ENCODE assay signal across 14 mouse cellular contexts in genomic region chr1:34478891-34479655, GRCm38 (mm10). TPM values are rescaled to one million over a fixed set of nuclear protein-coding genes. Genes with fewer than 3 reads are reported as not detected.
DNase-seq lines count a peak whose midpoint lies in the region; ATAC-seq and TF ChIP-seq lines count a peak whose summit lies in the region.
"Had no signal": no experiment of that assay in that cellular context is flagged by ENCODE, and none has a peak within 500 bp of the region (broad histone marks: within the 10 kb centered on the region; RNA-seq: fewer than 3 reads in every experiment).

No protein-coding gene starts in this region.

- WGBS in heart, embryonic 14.5 days = 14% methylated on average over 11 of the region's 11 CpGs
- 40% methylated on average over 11 of the region's 11 CpGs for WGBS in stomach, embryonic 16.5 days
- 38% methylated on average over 11 of the region's 11 CpGs for WGBS in stomach, postnatal 0 days
- WGBS in limb, embryonic 12.5 days = 23% methylated on average over 11 of the region's 11 CpGs
- WGBS in small intestine, adult 2 months = 39% methylated on average over 11 of the region's 11 CpGs

- no peaks in the 10 kb centered on the region for H3K9me3 ChIP-seq in heart, embryonic 14.5 days (ENCODE audit: control insufficient read depth, low read length)
- H3K9me3 ChIP-seq in stomach, embryonic 16.5 days (replicated peaks; ENCODE audit: control insufficient read depth, low read length) = no peaks in the 10 kb centered on the region
- no peaks in the 10 kb centered on the region for H3K9me3 ChIP-seq in stomach, postnatal 0 days (ENCODE audit: control insufficient read depth, low read length)
- H3K9me3 ChIP-seq in limb, embryonic 12.5 days = no peaks in the 10 kb centered on the region
- H3K9me3 ChIP-seq: forebrain, embryonic 13.5 days had no signal

- no peak for TF ChIP-seq POLR2A in small intestine, adult 2 months (IDR thresholded peaks at IDR 0.05; ENCODE audit: low read depth, low read length)

- no peak for TF ChIP-seq CTCF in stomach, postnatal 0 days (IDR thresholded peaks at IDR 0.05; ENCODE audit: low read depth)
- no peak for TF ChIP-seq CTCF in small intestine, adult 2 months (IDR thresholded peaks at IDR 0.05; ENCODE audit: extremely low read depth, insufficient read length, insufficient replicate concordance, low read depth, low read length)

- peak; percentile 77 for ATAC-seq in heart, embryonic 14.5 days (ENCODE audit: insufficient number of reproducible peaks, insufficient read depth, low FRiP score, low read depth)
- ATAC-seq in stomach, embryonic 16.5 days (ENCODE audit: insufficient read depth, low FRiP score) = peak; percentile 29; the same call in 1 of the 2 replicates
- ATAC-seq in stomach, postnatal 0 days (ENCODE audit: low FRiP score, low TSS enrichment) = no peak
- ATAC-seq in limb, embryonic 12.5 days (ENCODE audit: insufficient number of reproducible peaks, insufficient read depth, low FRiP score, low TSS enrichment, low read depth) = no peak; the same call in 1 of the 2 replicates
- ATAC-seq: forebrain, embryonic 13.5 days had no signal

- peak overlapping the region; percentile 58 for H3K4me2 ChIP-seq in heart, embryonic 14.5 days (ENCODE audit: low read length)
- no peak overlapping the region for H3K4me2 ChIP-seq in stomach, embryonic 16.5 days (ENCODE audit: low read depth, low read length)
- H3K4me2 ChIP-seq in stomach, postnatal 0 days (replicated peaks; ENCODE audit: low read depth) = no peak overlapping the region
- peak overlapping the region; percentile 32 for H3K4me2 ChIP-seq in limb, embryonic 12.5 days
- H3K4me2 ChIP-seq: forebrain, embryonic 13.5 days had no signal

- no peak for TF ChIP-seq EP300 in stomach, postnatal 0 days (optimal IDR thresholded peaks at IDR 0.05)

- H3K27me3 ChIP-seq in heart, embryonic 14.5 days (ENCODE audit: control insufficient read depth, insufficient read depth, low read length) = no peaks in the 10 kb centered on the region
- H3K27me3 ChIP-seq in stomach, embryonic 16.5 days (ENCODE audit: control insufficient read depth, insufficient read depth, low read length) = no peaks in the 10 kb centered on the region
- no peaks in the 10 kb centered on the region for H3K27me3 ChIP-seq in stomach, postnatal 0 days (ENCODE audit: control insufficient read depth, insufficient read depth, low read length)
- 0 out of 2 replicates have a peak, but pooled peaks cover 3% of the 10 kb centered on the region for H3K27me3 ChIP-seq in limb, embryonic 12.5 days
- H3K27me3 ChIP-seq in small intestine, adult 2 months (ENCODE audit: control insufficient read depth, insufficient read depth, low read length) = no peaks in the 10 kb centered on the region

- no peak overlapping the region for H3K4me3 ChIP-seq in heart, embryonic 14.5 days (ENCODE audit: control insufficient read depth in 1 of 2, insufficient read depth in 1 of 2, low read depth in 1 of 2, low read length in 2 of 2)
- H3K4me3 ChIP-seq in stomach, embryonic 16.5 days (replicated peaks; ENCODE audit: low read length) = no peak overlapping the region
- H3K4me3 ChIP-seq in stomach, postnatal 0 days (ENCODE audit: low read depth, low read length) = no peak overlapping the region
- no peak overlapping the region for H3K4me3 ChIP-seq in limb, embryonic 12.5 days (replicated peaks)
- no peak overlapping the region for H3K4me3 ChIP-seq in small intestine, adult 2 months (ENCODE audit: low read depth, low read length)
- H3K4me3 ChIP-seq: forebrain, embryonic 13.5 days had no signal

- H3K27ac ChIP-seq in heart, embryonic 14.5 days (replicated peaks in 1 of 2; ENCODE audit: control insufficient read depth in 1 of 2, insufficient read depth in 1 of 2, low read depth in 2 of 2, low read length in 2 of 2) = peak overlapping the region; percentile 72 to 83
- H3K27ac ChIP-seq in stomach, embryonic 16.5 days (ENCODE audit: low read length) = no peak overlapping the region
- H3K27ac ChIP-seq in stomach, postnatal 0 days (replicated peaks) = no peak overlapping the region
- 0 out of 2 replicates have a peak overlapping the region, but pooled peaks have one; percentile 17 for H3K27ac ChIP-seq in limb, embryonic 12.5 days
- H3K27ac ChIP-seq in small intestine, adult 2 months (ENCODE audit: insufficient read depth, low read depth, low read length) = peak overlapping the region; percentile 56; the same call in 1 of the 2 replicates
- H3K27ac ChIP-seq: forebrain, embryonic 13.5 days had no signal

- H3K4me1 ChIP-seq in heart, embryonic 14.5 days (ENCODE audit: control insufficient read depth in 2 of 2, insufficient read depth in 2 of 2, low read length in 2 of 2) = peaks cover 9 to 20% of the 10 kb centered on the region in 2 experiments
- H3K4me1 ChIP-seq in stomach, embryonic 16.5 days (ENCODE audit: control insufficient read depth, insufficient read depth, low read length) = peaks cover 5% of the 10 kb centered on the region; the same call in 1 of the 2 replicates
- H3K4me1 ChIP-seq in stomach, postnatal 0 days (replicated peaks; ENCODE audit: control insufficient read depth, insufficient read depth) = no peaks in the 10 kb centered on the region
- H3K4me1 ChIP-seq in limb, embryonic 12.5 days (replicated peaks) = peaks cover 14% of the 10 kb centered on the region
- H3K4me1 ChIP-seq in small intestine, adult 2 months (ENCODE audit: control insufficient read depth, insufficient read depth, insufficient read length, low read length) = peaks cover 17% of the 10 kb centered on the region; the same call in 1 of the 2 replicates
- H3K4me1 ChIP-seq: forebrain, embryonic 13.5 days had no signal

- no peak overlapping the region for H3K9ac ChIP-seq in heart, embryonic 14.5 days (ENCODE audit: low read length)
- no peak overlapping the region for H3K9ac ChIP-seq in stomach, embryonic 16.5 days (ENCODE audit: low read length)
- H3K9ac ChIP-seq in stomach, postnatal 0 days (ENCODE audit: low read length) = no peak overlapping the region
- no peak overlapping the region for H3K9ac ChIP-seq in limb, embryonic 12.5 days (replicated peaks)
- H3K9ac ChIP-seq: forebrain, embryonic 13.5 days had no signal

- no peak for DNase-seq in heart, postnatal 4 days
- no peak for DNase-seq in stomach, postnatal 0 days (ENCODE audit: low spot score)
- no peak for DNase-seq in adrenal gland, adult 8-10 months
- DNase-seq in ovary, postnatal 36 days (ENCODE audit: low spot score) = no peak
- DNase-seq: heart, postnatal 36 days; kidney, postnatal 14 days; lung, postnatal 14 days had no signal

- no peaks in the 10 kb centered on the region for H3K36me3 ChIP-seq in heart, embryonic 14.5 days (ENCODE audit: control insufficient read depth, insufficient read depth, low read length)
- no peaks in the 10 kb centered on the region for H3K36me3 ChIP-seq in stomach, embryonic 16.5 days (ENCODE audit: control insufficient read depth, insufficient read depth, low read length)
- no peaks in the 10 kb centered on the region for H3K36me3 ChIP-seq in stomach, postnatal 0 days (ENCODE audit: control insufficient read depth, insufficient read depth, low read length)
- no peaks in the 10 kb centered on the region for H3K36me3 ChIP-seq in limb, embryonic 12.5 days
- H3K36me3 ChIP-seq in small intestine, adult 2 months (ENCODE audit: control insufficient read depth, insufficient read depth, low read length) = no peaks in the 10 kb centered on the region

RNA-seq across cellular contexts. Expression of gene Prss39, which starts 19.1 kb away (rescaled TPM):
- polyA plus RNA-seq in heart, embryonic 14.5 days (2014; fragmentation: Nextera tagmentation; extraction: Ambion mirVana) = not detected in 2 replicates
- total RNA-seq in heart, postnatal 4 days (2021) = not detected
- polyA plus RNA-seq in stomach, embryonic 16.5 days (2015; fragmentation: Nextera tagmentation; extraction: Ambion mirVana) = not detected in 2 replicates
- polyA plus RNA-seq in stomach, postnatal 0 days (2015; fragmentation: Nextera tagmentation; extraction: Ambion mirVana) = not detected in 2 replicates
- polyA plus RNA-seq in limb, embryonic 12.5 days (2016; fragmentation: Nextera tagmentation; extraction: Ambion mirVana) = not detected in 2 replicates
- not detected in 2 replicates for polyA plus RNA-seq in small intestine, adult 2 months (2012; rRNA removed)
- not detected for total RNA-seq in adrenal gland, adult 8-10 months (2022)
- total RNA-seq: heart, postnatal 36 days; left cerebral cortex, adult 8-10 months had no signal
- polyA plus RNA-seq: forebrain, embryonic 13.5 days; thymus, postnatal 0 days had no signal

RNA-seq across cellular contexts. Expression of gene Ptpn18, which starts 19.5 kb away (rescaled TPM):
- 16.2 and 16.3 TPM in 2 replicates for polyA plus RNA-seq in heart, embryonic 14.5 days (2014; fragmentation: Nextera tagmentation; extraction: Ambion mirVana)
- total RNA-seq in heart, postnatal 4 days (2021) = 1 to 10 TPM; 7.8 to 9.3 TPM
- polyA plus RNA-seq in stomach, embryonic 16.5 days (2015; fragmentation: Nextera tagmentation; extraction: Ambion mirVana) = 23.7 and 27.5 TPM in 2 replicates
- polyA plus RNA-seq in stomach, postnatal 0 days (2015; fragmentation: Nextera tagmentation; extraction: Ambion mirVana) = 26.9 and 29.4 TPM in 2 replicates
- 10.8 and 13.4 TPM in 2 replicates for polyA plus RNA-seq in limb, embryonic 12.5 days (2016; fragmentation: Nextera tagmentation; extraction: Ambion mirVana)
- polyA plus RNA-seq in small intestine, adult 2 months (2012; rRNA removed) = 242 and 351 TPM in 2 replicates
- 1 to 10 TPM; 5.3 to 10.0 (median 7.2) TPM for total RNA-seq in adrenal gland, adult 8-10 months (2022)

RNA-seq across cellular contexts. Expression of gene Imp4, which starts 39.4 kb away (rescaled TPM):
- 59.0 and 66.7 TPM in 2 replicates for polyA plus RNA-seq in heart, embryonic 14.5 days (2014; fragmentation: Nextera tagmentation; extraction: Ambion mirVana)
- total RNA-seq in heart, postnatal 4 days (2021) = 10 to 100 TPM; 43.4 to 46.3 TPM
- polyA plus RNA-seq in stomach, embryonic 16.5 days (2015; fragmentation: Nextera tagmentation; extraction: Ambion mirVana) = 74.1 and 86.2 TPM in 2 replicates
- polyA plus RNA-seq in stomach, postnatal 0 days (2015; fragmentation: Nextera tagmentation; extraction: Ambion mirVana) = 52.3 and 52.9 TPM in 2 replicates
- polyA plus RNA-seq in limb, embryonic 12.5 days (2016; fragmentation: Nextera tagmentation; extraction: Ambion mirVana) = 90.3 and 93.1 TPM in 2 replicates
- 19.3 and 45.4 TPM in 2 replicates for polyA plus RNA-seq in small intestine, adult 2 months (2012; rRNA removed)
- 10 to 100 TPM; 65.7 to 73.7 (median 71.4) TPM for total RNA-seq in adrenal gland, adult 8-10 months (2022)

RNA-seq across cellular contexts. Expression of gene Ccdc115, which starts 39.6 kb away (rescaled TPM):
- 42.6 and 46.3 TPM in 2 replicates for polyA plus RNA-seq in heart, embryonic 14.5 days (2014; fragmentation: Nextera tagmentation; extraction: Ambion mirVana)
- 10 to 100 TPM; 16.4 to 19.9 TPM for total RNA-seq in heart, postnatal 4 days (2021)
- 52.6 and 55.0 TPM in 2 replicates for polyA plus RNA-seq in stomach, embryonic 16.5 days (2015; fragmentation: Nextera tagmentation; extraction: Ambion mirVana)
- 37.1 and 39.3 TPM in 2 replicates for polyA plus RNA-seq in stomach, postnatal 0 days (2015; fragmentation: Nextera tagmentation; extraction: Ambion mirVana)
- polyA plus RNA-seq in limb, embryonic 12.5 days (2016; fragmentation: Nextera tagmentation; extraction: Ambion mirVana) = 45.4 and 45.7 TPM in 2 replicates
- 12.5 and 12.6 TPM in 2 replicates for polyA plus RNA-seq in small intestine, adult 2 months (2012; rRNA removed)
- 10 to 100 TPM; 17.6 to 22.4 (median 18.9) TPM for total RNA-seq in adrenal gland, adult 8-10 months (2022)

RNA-seq across cellular contexts. Expression of gene Cfc1, which starts 56.4 kb away (rescaled TPM):
- 0.46 TPM in 1 of 2 replicates, not detected in the other for polyA plus RNA-seq in heart, embryonic 14.5 days (2014; fragmentation: Nextera tagmentation; extraction: Ambion mirVana)
- not detected for total RNA-seq in heart, postnatal 4 days (2021)
- polyA plus RNA-seq in stomach, embryonic 16.5 days (2015; fragmentation: Nextera tagmentation; extraction: Ambion mirVana) = 0.43 and 0.59 TPM in 2 replicates
- polyA plus RNA-seq in stomach, postnatal 0 days (2015; fragmentation: Nextera tagmentation; extraction: Ambion mirVana) = 1.6 and 1.9 TPM in 2 replicates
- not detected in 2 replicates for polyA plus RNA-seq in limb, embryonic 12.5 days (2016; fragmentation: Nextera tagmentation; extraction: Ambion mirVana)
- polyA plus RNA-seq in small intestine, adult 2 months (2012; rRNA removed) = not detected in 2 replicates
- not detected for total RNA-seq in adrenal gland, adult 8-10 months (2022)
- total RNA-seq: heart, postnatal 36 days; left cerebral cortex, adult 8-10 months had no signal
- polyA plus RNA-seq: forebrain, embryonic 13.5 days; thymus, postnatal 0 days had no signal

Comparison
In these comparisons a context has a peak if more than half of its experiments do, and no peak if none do; other contexts are left out.
1. ATAC-seq: peak in heart, embryonic 14.5 days (single experiment) and stomach, embryonic 16.5 days (single experiment); none in stomach, postnatal 0 days (single experiment) and limb, embryonic 12.5 days (single experiment).
2. H3K27ac ChIP-seq: peak in heart, embryonic 14.5 days (2 of 2), limb, embryonic 12.5 days (single experiment) and small intestine, adult 2 months (single experiment); none in stomach, embryonic 16.5 days (single experiment) and stomach, postnatal 0 days (single experiment).
3. H3K4me2 ChIP-seq: peak in heart, embryonic 14.5 days (single experiment) and limb, embryonic 12.5 days (single experiment); none in stomach, embryonic 16.5 days (single experiment) and stomach, postnatal 0 days (single experiment).